Mouse (Mus musculus): ENCODE data around the gene Adat3. TPM values are rescaled to one million over a fixed set of nuclear protein-coding genes. Genes with fewer than 3 reads are reported as not detected.

Adat3 gene
- total RNA-seq, 1 experiment: 12.7 TPM

DNA sequence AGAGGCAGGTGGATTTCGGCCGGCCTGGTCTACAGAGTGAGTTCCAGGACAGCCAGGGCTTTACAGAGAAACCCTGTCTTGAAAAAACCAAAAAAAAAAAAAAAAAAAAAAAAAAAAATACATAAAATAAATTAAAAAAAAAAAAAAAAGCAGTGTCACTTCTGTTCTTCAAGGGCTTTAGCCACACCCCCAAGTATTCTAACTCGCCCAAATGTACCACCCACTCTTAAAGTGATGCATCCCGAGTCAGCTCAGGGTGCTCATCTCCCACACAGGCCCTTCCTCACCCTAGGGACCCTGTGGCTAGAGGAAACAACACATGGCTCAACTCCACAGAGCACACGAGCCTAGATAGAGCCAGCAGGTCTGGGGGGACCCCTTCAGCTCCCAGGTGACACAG lies 19.6 kb upstream of the Adat3 start:
- TF ChIP-seq ZC3H11A (IDR thresholded peaks at IDR 0.05; ENCODE audit: borderline replicate concordance, low read depth, low read length) (no peak), HCFC1 (IDR thresholded peaks at IDR 0.05; ENCODE audit: borderline replicate concordance, insufficient read depth, low read length) (no peak), MAFK (IDR thresholded peaks at IDR 0.05; ENCODE audit: insufficient read depth, low read depth, low read length) (no peak), ZNF384 (IDR thresholded peaks at IDR 0.05; ENCODE audit: low read depth, low read length) (no peak; the same call in 1 of the 2 replicates), CHD2 (IDR thresholded peaks at IDR 0.05; ENCODE audit: low read depth, low read length) (no peak)
- peaks cover 3 to 13% of the 10 kb centered on the region in 2 experiments; a peak in 2 of 4 replicates for H3K4me1 ChIP-seq (ENCODE audit: control insufficient read depth in 2 of 2, insufficient read depth in 2 of 2, low read length in 2 of 2, poor library complexity in 1 of 2)

GRCm38 (mm10) chr10:80584045-80584488 lies 18.6 kb upstream of the Adat3 start:
- peak overlapping the region; percentile 32 to 33; a peak in 2 of 4 replicates for H3K4me3 ChIP-seq (ENCODE audit: insufficient read depth in 1 of 2, low read depth in 1 of 2, low read length in 2 of 2, poor library complexity in 1 of 2, severe bottlenecking in 1 of 2)
- no peak for DNase-seq (ENCODE audit: low read depth, low spot score)
- in situ Hi-C loops (cut with MboI; ENCODE audit: low sequenced_read_pairs in 2 of 2, unreplicated experiment in 2 of 2): no loop called here
- H3K9ac ChIP-seq (ENCODE audit: insufficient read depth, low read depth, low read length, poor library complexity, severe bottlenecking): no peak overlapping the region
- H3K27ac ChIP-seq (ENCODE audit: insufficient read depth, low read depth, low read length, poor library complexity, severe bottlenecking): no peak overlapping the region
- peaks cover 3 to 12% of the 10 kb centered on the region in 2 experiments; a peak in 3 of 4 replicates for H3K4me1 ChIP-seq (ENCODE audit: control insufficient read depth in 2 of 2, insufficient read depth in 2 of 2, low read length in 2 of 2, poor library complexity in 1 of 2)
- H3K36me3 ChIP-seq (ENCODE audit: control insufficient read depth, insufficient read depth, low read length, poor library complexity, severe bottlenecking): no peaks in the 10 kb centered on the region; the same call in 1 of the 2 replicates
- TF ChIP-seq ZNF384 (IDR thresholded peaks at IDR 0.05; ENCODE audit: low read depth, low read length): no peak
- TF ChIP-seq HCFC1 (IDR thresholded peaks at IDR 0.05; ENCODE audit: borderline replicate concordance, insufficient read depth, low read length): no peak
- TF ChIP-seq CHD2 (IDR thresholded peaks at IDR 0.05; ENCODE audit: low read depth, low read length): no peak
- TF ChIP-seq MAFK (IDR thresholded peaks at IDR 0.05; ENCODE audit: insufficient read depth, low read depth, low read length): no peak
- TF ChIP-seq ZC3H11A (IDR thresholded peaks at IDR 0.05; ENCODE audit: borderline replicate concordance, low read depth, low read length): no peak
- H3K9me3 ChIP-seq (ENCODE audit: control insufficient read depth, insufficient read depth, low read depth, low read length): no peaks in the 10 kb centered on the region

More for the DNA sequence above, 19.6 kb upstream of the Adat3 start:
- Histone ChIP-seq H3K27ac (ENCODE audit: insufficient read depth, low read depth, low read length, poor library complexity, severe bottlenecking) (no peak overlapping the region), H3K9me3 (ENCODE audit: control insufficient read depth, insufficient read depth, low read depth, low read length) (no peaks in the 10 kb centered on the region), H3K4me3 (ENCODE audit: insufficient read depth in 1 of 2, low read depth in 1 of 2, low read length in 2 of 2, poor library complexity in 1 of 2, severe bottlenecking in 1 of 2) (no peak overlapping the region), H3K36me3 (ENCODE audit: control insufficient read depth, insufficient read depth, low read length, poor library complexity, severe bottlenecking) (no peaks in the 10 kb centered on the region; the same call in 1 of the 2 replicates), H3K9ac (ENCODE audit: insufficient read depth, low read depth, low read length, poor library complexity, severe bottlenecking) (no peak overlapping the region)
- in situ Hi-C loops (cut with MboI; ENCODE audit: low sequenced_read_pairs in 2 of 2, unreplicated experiment in 2 of 2): no loop called here
- no peak for DNase-seq (ENCODE audit: low read depth, low spot score)

DNA sequence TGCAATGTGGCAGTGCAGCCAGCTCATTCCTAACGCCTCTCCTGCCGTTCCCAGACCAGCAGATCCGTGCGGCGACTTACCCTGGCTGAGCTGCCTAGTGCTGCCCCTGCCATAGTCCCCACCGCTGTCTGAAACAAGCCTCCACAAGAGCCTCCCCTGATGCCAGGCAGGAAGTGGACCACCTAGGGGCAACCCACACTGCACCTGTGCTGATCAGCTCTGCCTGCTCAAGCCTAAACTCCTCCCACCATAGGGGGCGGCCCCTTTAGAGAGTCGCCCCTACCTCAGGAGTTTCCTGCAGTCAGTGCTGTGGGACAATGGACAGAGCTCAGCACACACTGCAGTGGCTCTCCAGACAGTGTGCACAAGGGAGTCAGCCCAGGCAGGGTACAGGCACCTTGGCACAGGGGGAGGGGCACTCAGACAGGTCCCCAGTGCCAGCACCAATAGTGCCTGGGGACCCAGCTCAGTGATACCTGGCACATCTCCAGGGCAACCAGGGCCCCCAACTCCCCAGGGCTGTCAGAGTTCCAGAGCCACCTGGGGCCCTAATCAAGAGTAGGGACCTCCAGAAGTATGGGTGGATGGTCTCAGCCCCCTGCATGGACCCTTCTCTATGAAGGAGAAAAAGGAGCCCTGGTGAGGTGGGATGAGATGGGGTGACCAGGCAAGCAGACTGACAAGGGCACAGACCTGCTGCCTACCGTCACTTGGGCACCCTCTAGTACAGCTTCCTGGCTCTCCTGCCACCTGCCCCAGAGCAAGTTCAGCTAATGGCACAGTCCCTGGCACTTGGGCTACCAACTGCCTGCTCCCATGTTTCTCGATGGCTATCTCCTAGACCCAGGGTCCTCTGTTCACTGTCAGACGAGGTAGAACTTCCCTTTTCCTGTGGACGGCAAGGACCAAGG lies 17.8 kb upstream of the Adat3 start:
- no peak for TF ChIP-seq ZNF384 (IDR thresholded peaks at IDR 0.05; ENCODE audit: low read depth, low read length)
- TF ChIP-seq HCFC1 (IDR thresholded peaks at IDR 0.05; ENCODE audit: borderline replicate concordance, insufficient read depth, low read length): no peak
- Histone ChIP-seq H3K4me1 (ENCODE audit: control insufficient read depth in 2 of 2, insufficient read depth in 2 of 2, low read length in 2 of 2, poor library complexity in 1 of 2) (peaks cover 3 to 16% of the 10 kb centered on the region in 2 experiments; a peak in 3 of 4 replicates), H3K27ac (ENCODE audit: insufficient read depth, low read depth, low read length, poor library complexity, severe bottlenecking) (no peak overlapping the region), H3K9ac (ENCODE audit: insufficient read depth, low read depth, low read length, poor library complexity, severe bottlenecking) (no peak overlapping the region), H3K4me3 (ENCODE audit: insufficient read depth in 1 of 2, low read depth in 1 of 2, low read length in 2 of 2, poor library complexity in 1 of 2, severe bottlenecking in 1 of 2) (0 out of 4 replicates have a peak overlapping the region, but pooled peaks of 1 of the 2 experiments have one; percentile 4), H3K9me3 (ENCODE audit: control insufficient read depth, insufficient read depth, low read depth, low read length) (no peaks in the 10 kb centered on the region), H3K36me3 (ENCODE audit: control insufficient read depth, insufficient read depth, low read length, poor library complexity, severe bottlenecking) (no peaks in the 10 kb centered on the region; the same call in 1 of the 2 replicates)
- no peak for DNase-seq (ENCODE audit: low read depth, low spot score)
- in situ Hi-C loops (cut with MboI; ENCODE audit: low sequenced_read_pairs in 2 of 2, unreplicated experiment in 2 of 2): no loop called here

DNA sequence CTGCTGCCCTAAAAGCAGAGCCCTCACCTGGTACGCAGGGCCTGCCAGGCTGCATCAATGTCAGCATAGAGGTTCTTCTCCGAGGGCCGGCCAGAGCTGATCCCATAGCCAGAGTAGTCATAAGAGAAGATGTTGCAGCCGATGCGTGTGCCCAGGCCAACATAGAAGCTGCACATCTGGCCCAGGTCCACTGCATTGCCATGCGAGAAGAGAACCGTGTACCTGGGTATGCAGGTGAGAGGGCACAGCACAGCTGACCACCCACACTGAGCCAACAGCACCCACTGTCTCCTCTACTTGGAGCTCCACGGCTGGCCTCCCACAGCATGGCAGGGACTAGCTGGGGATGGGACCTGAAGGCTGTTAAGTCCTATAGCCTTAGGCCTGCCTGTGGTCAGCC lies 17.1 kb upstream of the Adat3 start:
- no peak overlapping the region for H3K4me3 ChIP-seq (ENCODE audit: insufficient read depth in 1 of 2, low read depth in 1 of 2, low read length in 2 of 2, poor library complexity in 1 of 2, severe bottlenecking in 1 of 2)
- no peaks in the 10 kb centered on the region; the same call in 1 of the 2 replicates for H3K36me3 ChIP-seq (ENCODE audit: control insufficient read depth, insufficient read depth, low read length, poor library complexity, severe bottlenecking)
- no peak overlapping the region for H3K9ac ChIP-seq (ENCODE audit: insufficient read depth, low read depth, low read length, poor library complexity, severe bottlenecking)
- no peak for DNase-seq (ENCODE audit: low read depth, low spot score)
- H3K9me3 ChIP-seq (ENCODE audit: control insufficient read depth, insufficient read depth, low read depth, low read length): no peaks in the 10 kb centered on the region
- peaks cover 3 to 16% of the 10 kb centered on the region in 2 experiments; a peak in 3 of 4 replicates for H3K4me1 ChIP-seq (ENCODE audit: control insufficient read depth in 2 of 2, insufficient read depth in 2 of 2, low read length in 2 of 2, poor library complexity in 1 of 2)
- in situ Hi-C loops (cut with MboI; ENCODE audit: low sequenced_read_pairs in 2 of 2, unreplicated experiment in 2 of 2): no loop called here
- no peak overlapping the region for H3K27ac ChIP-seq (ENCODE audit: insufficient read depth, low read depth, low read length, poor library complexity, severe bottlenecking)
- TF ChIP-seq MAFK (IDR thresholded peaks at IDR 0.05; ENCODE audit: insufficient read depth, low read depth, low read length) (no peak), HCFC1 (IDR thresholded peaks at IDR 0.05; ENCODE audit: borderline replicate concordance, insufficient read depth, low read length) (no peak), ZNF384 (IDR thresholded peaks at IDR 0.05; ENCODE audit: low read depth, low read length) (no peak), CHD2 (IDR thresholded peaks at IDR 0.05; ENCODE audit: low read depth, low read length) (no peak)

All from ES-E14 (cell line).